Mouse (Mus musculus): ENCODE results near the gene AI481877. TPM values are rescaled to one million over a fixed set of nuclear protein-coding genes. Genes with fewer than 3 reads are reported as not detected.
A peak's percentile ranks its signal among the peaks of the same experiment; 100 is the strongest.

AI481877 gene
- polyA plus RNA-seq, 1 experiment from 2014 or later: 0.05 TPM

- Histone ChIP-seq H3K4me1 (ENCODE audit: control insufficient read depth, insufficient read depth, low read length) (no peaks in the 10 kb centered on the region), H3K4me2 (ENCODE audit: low read depth, low read length) (no peak overlapping the region), H3K9ac (replicated peaks; ENCODE audit: low read depth, low read length) (no peak overlapping the region), H3K27ac (ENCODE audit: low read depth, low read length) (no peak overlapping the region), H3K27me3 (ENCODE audit: control insufficient read depth, insufficient read depth, low read length) (no peaks in the 10 kb centered on the region), H3K36me3 (ENCODE audit: control insufficient read depth, insufficient read depth, low read length) (no peaks in the 10 kb centered on the region), H3K9me3 (ENCODE audit: control insufficient read depth, low read length) (no peaks in the 10 kb centered on the region), H3K4me3 (ENCODE audit: low read depth, low read length) (no peak overlapping the region)
- 76% methylated on average over 2 of the region's 2 CpGs for WGBS
- ATAC-seq (ENCODE audit: low read depth): no peak
Observed at GRCm38 (mm10) chr4:59107886-59108285, 30.9 kb downstream of the AI481877 start.

- 78% methylated on average over 5 of the region's 5 CpGs for WGBS
- Histone ChIP-seq H3K9me3 (ENCODE audit: control insufficient read depth, low read length) (no peaks in the 10 kb centered on the region), H3K36me3 (ENCODE audit: control insufficient read depth, insufficient read depth, low read length) (no peaks in the 10 kb centered on the region), H3K27ac (ENCODE audit: low read depth, low read length) (no peak overlapping the region), H3K4me3 (ENCODE audit: low read depth, low read length) (no peak overlapping the region), H3K27me3 (ENCODE audit: control insufficient read depth, insufficient read depth, low read length) (no peaks in the 10 kb centered on the region), H3K4me2 (ENCODE audit: low read depth, low read length) (no peak overlapping the region), H3K4me1 (ENCODE audit: control insufficient read depth, insufficient read depth, low read length) (no peaks in the 10 kb centered on the region), H3K9ac (replicated peaks; ENCODE audit: low read depth, low read length) (no peak overlapping the region)
- no peak for ATAC-seq (ENCODE audit: low read depth)
Observed at GRCm38 (mm10) chr4:59106661-59107060, 32.1 kb downstream of the AI481877 start.

- H3K27ac ChIP-seq (ENCODE audit: low read depth, low read length): no peak overlapping the region
- H3K9ac ChIP-seq (replicated peaks; ENCODE audit: low read depth, low read length): no peak overlapping the region
- no peaks in the 10 kb centered on the region for H3K36me3 ChIP-seq (ENCODE audit: control insufficient read depth, insufficient read depth, low read length)
- 94% methylated on average over 2 of the region's 2 CpGs for WGBS
- ATAC-seq (ENCODE audit: low read depth): no peak
- H3K4me1 ChIP-seq (ENCODE audit: control insufficient read depth, insufficient read depth, low read length): no peaks in the 10 kb centered on the region
- H3K27me3 ChIP-seq (ENCODE audit: control insufficient read depth, insufficient read depth, low read length): no peaks in the 10 kb centered on the region
- no peaks in the 10 kb centered on the region for H3K9me3 ChIP-seq (ENCODE audit: control insufficient read depth, low read length)
- H3K4me3 ChIP-seq (ENCODE audit: low read depth, low read length): no peak overlapping the region
- H3K4me2 ChIP-seq (ENCODE audit: low read depth, low read length): no peak overlapping the region
Observed at GRCm38 (mm10) chr4:59104166-59104565, 34.6 kb downstream of the AI481877 start.

- ATAC-seq (ENCODE audit: low read depth): peak; percentile 96
Observed at GRCm38 (mm10) chr4:59096393-59096792, 42.4 kb downstream of the AI481877 start.

GRCm38 (mm10) chr4:59089391-59089790 is 49.4 kb downstream of the AI481877 start:
- no peaks in the 10 kb centered on the region for H3K4me1 ChIP-seq (ENCODE audit: control insufficient read depth, insufficient read depth, low read length)
- no peak overlapping the region for H3K9ac ChIP-seq (replicated peaks; ENCODE audit: low read depth, low read length)
- no peaks in the 10 kb centered on the region for H3K36me3 ChIP-seq (ENCODE audit: control insufficient read depth, insufficient read depth, low read length)
- no peaks in the 10 kb centered on the region for H3K27me3 ChIP-seq (ENCODE audit: control insufficient read depth, insufficient read depth, low read length)
- ATAC-seq (ENCODE audit: low read depth): no peak
- H3K9me3 ChIP-seq (ENCODE audit: control insufficient read depth, low read length): no peaks in the 10 kb centered on the region
- H3K27ac ChIP-seq (ENCODE audit: low read depth, low read length): no peak overlapping the region
- H3K4me2 ChIP-seq (ENCODE audit: low read depth, low read length): no peak overlapping the region
- 75% methylated on average over 1 of the region's 1 CpGs for WGBS
- no peak overlapping the region for H3K4me3 ChIP-seq (ENCODE audit: low read depth, low read length)

More at GRCm38 (mm10) chr4:59096393-59096792, 42.4 kb downstream of the AI481877 start:
- Histone ChIP-seq H3K9me3 (ENCODE audit: control insufficient read depth, low read length) (no peaks in the 10 kb centered on the region), H3K4me3 (ENCODE audit: low read depth, low read length) (no peak overlapping the region), H3K9ac (replicated peaks; ENCODE audit: low read depth, low read length) (no peak overlapping the region), H3K27ac (ENCODE audit: low read depth, low read length) (no peak overlapping the region), H3K4me2 (ENCODE audit: low read depth, low read length) (no peak overlapping the region), H3K4me1 (ENCODE audit: control insufficient read depth, insufficient read depth, low read length) (no peaks in the 10 kb centered on the region), H3K36me3 (ENCODE audit: control insufficient read depth, insufficient read depth, low read length) (no peaks in the 10 kb centered on the region), H3K27me3 (ENCODE audit: control insufficient read depth, insufficient read depth, low read length) (no peaks in the 10 kb centered on the region)

GRCm38 (mm10) chr4:59083430-59083829 is 55.4 kb downstream of the AI481877 start:
- no peak overlapping the region for H3K4me3 ChIP-seq (ENCODE audit: low read depth, low read length)
- H3K9me3 ChIP-seq (ENCODE audit: control insufficient read depth, low read length): no peaks in the 10 kb centered on the region
- WGBS: 85% methylated on average over 2 of the region's 2 CpGs
- H3K27ac ChIP-seq (ENCODE audit: low read depth, low read length): no peak overlapping the region
- H3K4me1 ChIP-seq (ENCODE audit: control insufficient read depth, insufficient read depth, low read length): no peaks in the 10 kb centered on the region
- no peak overlapping the region for H3K4me2 ChIP-seq (ENCODE audit: low read depth, low read length)
- no peaks in the 10 kb centered on the region for H3K27me3 ChIP-seq (ENCODE audit: control insufficient read depth, insufficient read depth, low read length)
- no peaks in the 10 kb centered on the region for H3K36me3 ChIP-seq (ENCODE audit: control insufficient read depth, insufficient read depth, low read length)
- H3K9ac ChIP-seq (replicated peaks; ENCODE audit: low read depth, low read length): no peak overlapping the region
- ATAC-seq (ENCODE audit: low read depth): no peak

- WGBS: 61% methylated on average over 3 of the region's 3 CpGs
- Histone ChIP-seq H3K4me2 (ENCODE audit: low read depth, low read length) (no peak overlapping the region), H3K9me3 (ENCODE audit: control insufficient read depth, low read length) (no peaks in the 10 kb centered on the region), H3K4me3 (ENCODE audit: low read depth, low read length) (no peak overlapping the region), H3K36me3 (ENCODE audit: control insufficient read depth, insufficient read depth, low read length) (no peaks in the 10 kb centered on the region), H3K9ac (replicated peaks; ENCODE audit: low read depth, low read length) (no peak overlapping the region), H3K27ac (ENCODE audit: low read depth, low read length) (no peak overlapping the region), H3K27me3 (ENCODE audit: control insufficient read depth, insufficient read depth, low read length) (no peaks in the 10 kb centered on the region), H3K4me1 (ENCODE audit: control insufficient read depth, insufficient read depth, low read length) (no peaks in the 10 kb centered on the region)
- no peak for ATAC-seq (ENCODE audit: low read depth)
Observed at GRCm38 (mm10) chr4:59069276-59069675, 69.5 kb downstream of the AI481877 start.

GRCm38 (mm10) chr4:59062526-59062925 is 76.3 kb downstream of the AI481877 start:
- no peak overlapping the region for H3K27ac ChIP-seq (ENCODE audit: low read depth, low read length)
- no peaks in the 10 kb centered on the region for H3K4me1 ChIP-seq (ENCODE audit: control insufficient read depth, insufficient read depth, low read length)
- no peaks in the 10 kb centered on the region for H3K27me3 ChIP-seq (ENCODE audit: control insufficient read depth, insufficient read depth, low read length)
- H3K36me3 ChIP-seq (ENCODE audit: control insufficient read depth, insufficient read depth, low read length): no peaks in the 10 kb centered on the region
- ATAC-seq (ENCODE audit: low read depth): no peak
- no peak overlapping the region for H3K4me2 ChIP-seq (ENCODE audit: low read depth, low read length)
- no peak overlapping the region for H3K4me3 ChIP-seq (ENCODE audit: low read depth, low read length)
- 85% methylated on average over 12 of the region's 12 CpGs for WGBS
- H3K9ac ChIP-seq (replicated peaks; ENCODE audit: low read depth, low read length): no peak overlapping the region
- H3K9me3 ChIP-seq (ENCODE audit: control insufficient read depth, low read length): no peaks in the 10 kb centered on the region

GRCm38 (mm10) chr4:59057929-59058328 is 80.9 kb downstream of the AI481877 start:
- Histone ChIP-seq H3K27me3 (ENCODE audit: control insufficient read depth, insufficient read depth, low read length) (no peaks in the 10 kb centered on the region), H3K4me2 (ENCODE audit: low read depth, low read length) (no peak overlapping the region), H3K27ac (ENCODE audit: low read depth, low read length) (no peak overlapping the region), H3K36me3 (ENCODE audit: control insufficient read depth, insufficient read depth, low read length) (no peaks in the 10 kb centered on the region), H3K9me3 (ENCODE audit: control insufficient read depth, low read length) (no peaks in the 10 kb centered on the region), H3K4me3 (ENCODE audit: low read depth, low read length) (no peak overlapping the region), H3K9ac (replicated peaks; ENCODE audit: low read depth, low read length) (no peak overlapping the region), H3K4me1 (ENCODE audit: control insufficient read depth, insufficient read depth, low read length) (no peaks in the 10 kb centered on the region)
- no peak for ATAC-seq (ENCODE audit: low read depth)
- WGBS: 94% methylated on average over 3 of the region's 3 CpGs

- WGBS: 100% methylated on average over 1 of the region's 1 CpGs
- no peaks in the 10 kb centered on the region for H3K27me3 ChIP-seq (ENCODE audit: control insufficient read depth, insufficient read depth, low read length)
- H3K4me1 ChIP-seq (ENCODE audit: control insufficient read depth, insufficient read depth, low read length): no peaks in the 10 kb centered on the region
- no peaks in the 10 kb centered on the region for H3K36me3 ChIP-seq (ENCODE audit: control insufficient read depth, insufficient read depth, low read length)
- no peak overlapping the region for H3K9ac ChIP-seq (replicated peaks; ENCODE audit: low read depth, low read length)
- no peak for ATAC-seq (ENCODE audit: low read depth)
- H3K4me3 ChIP-seq (ENCODE audit: low read depth, low read length): no peak overlapping the region
- H3K27ac ChIP-seq (ENCODE audit: low read depth, low read length): no peak overlapping the region
- no peaks in the 10 kb centered on the region for H3K9me3 ChIP-seq (ENCODE audit: control insufficient read depth, low read length)
- no peak overlapping the region for H3K4me2 ChIP-seq (ENCODE audit: low read depth, low read length)
Observed at GRCm38 (mm10) chr4:59051081-59051480, 87.7 kb downstream of the AI481877 start.

Measured in neural tube, embryonic 14.5 days (tissue).